In genomic region chr5:24729797-24730487, GRCm38 (mm10) we compare ENCODE assay signal across 7 mouse cellular contexts. TPM values are rescaled to one million over a fixed set of nuclear protein-coding genes. Genes with fewer than 3 reads are reported as not detected.
DNase-seq lines count a peak whose midpoint lies in the region; ATAC-seq and TF ChIP-seq lines count a peak whose summit lies in the region.

No protein-coding gene starts in this region.

- no peak overlapping the region for H3K27ac ChIP-seq in thymus, adult 2 months (ENCODE audit: control insufficient read depth, insufficient read depth, low read length)
- H3K27ac ChIP-seq in heart, embryonic 15.5 days: peak overlapping the region; percentile 26; the same call in 1 of the 2 replicates
- no peak overlapping the region for H3K27ac ChIP-seq in liver, postnatal 0 days (ENCODE audit: low read depth)

- H3K4me1 ChIP-seq in thymus, adult 2 months (replicated peaks; ENCODE audit: control insufficient read depth, insufficient read depth, low read length): peaks cover 22% of the 10 kb centered on the region
- peaks cover 49% of the 10 kb centered on the region for H3K4me1 ChIP-seq in heart, embryonic 15.5 days (replicated peaks)
- H3K4me1 ChIP-seq in liver, postnatal 0 days (ENCODE audit: insufficient read depth): peaks cover 9% of the 10 kb centered on the region

- ATAC-seq in heart, embryonic 15.5 days (replicated peaks; ENCODE audit: insufficient number of reproducible peaks, insufficient read depth, low FRiP score, low read depth): 0 out of 2 replicates have a peak, but pooled peaks have one; percentile 14
- no peak for ATAC-seq in liver, postnatal 0 days

- no peaks in the 10 kb centered on the region for H3K36me3 ChIP-seq in thymus, adult 2 months (ENCODE audit: control insufficient read depth, insufficient read depth, low read length)
- H3K36me3 ChIP-seq in heart, embryonic 15.5 days: no peaks in the 10 kb centered on the region
- no peaks in the 10 kb centered on the region for H3K36me3 ChIP-seq in liver, postnatal 0 days (replicated peaks; ENCODE audit: insufficient read depth, low read length)

- DNase-seq in thymus, adult 2 months: no peak
- DNase-seq in thymus, postnatal 0 days (ENCODE audit: low spot score): no peak
- DNase-seq in liver, postnatal 0 days: no peak
- no peak for DNase-seq in ovary, postnatal 10 days (ENCODE audit: low spot score)
- DNase-seq in natural killer cell, adult 2 months (ENCODE audit: low spot score in 2 of 2): no peak
- no peak for DNase-seq in left cerebral cortex, adult 18-20 months (ENCODE audit: low spot score in 2 of 2)

- H3K4me2 ChIP-seq in heart, embryonic 15.5 days: peak overlapping the region; percentile 88
- H3K4me2 ChIP-seq in liver, postnatal 0 days (ENCODE audit: low read depth, low read length): peak overlapping the region; percentile 63

- peak overlapping the region; percentile 56 for H3K9ac ChIP-seq in heart, embryonic 15.5 days
- H3K9ac ChIP-seq in liver, postnatal 0 days (replicated peaks): 0 out of 2 replicates have a peak overlapping the region, but pooled peaks have one; percentile 26

- no peaks in the 10 kb centered on the region for H3K9me3 ChIP-seq in heart, embryonic 15.5 days (replicated peaks)
- no peaks in the 10 kb centered on the region for H3K9me3 ChIP-seq in liver, postnatal 0 days (ENCODE audit: low read length)

- no peak for TF ChIP-seq CTCF in thymus, adult 2 months (IDR thresholded peaks at IDR 0.05; ENCODE audit: borderline replicate concordance, control insufficient read depth, extremely low read depth, insufficient read depth, low read length, poor library complexity)
- TF ChIP-seq CTCF in liver, postnatal 0 days (IDR thresholded peaks at IDR 0.05; ENCODE audit: low read depth): no peak

- 7% methylated on average over 49 of the region's 49 CpGs for WGBS in thymus, adult 2 months
- WGBS in heart, embryonic 15.5 days: 3% methylated on average over 49 of the region's 49 CpGs
- WGBS in liver, postnatal 0 days (ENCODE audit: insufficient replicate concordance): 4% methylated on average over 47 of the region's 49 CpGs

- peaks cover 12% of the 10 kb centered on the region for H3K27me3 ChIP-seq in thymus, adult 2 months (ENCODE audit: control insufficient read depth, insufficient read depth, low read length)
- H3K27me3 ChIP-seq in heart, embryonic 15.5 days: peaks cover 28% of the 10 kb centered on the region
- peaks cover 29% of the 10 kb centered on the region for H3K27me3 ChIP-seq in liver, postnatal 0 days (ENCODE audit: insufficient read depth, low read length)

- peak overlapping the region; percentile 29 for H3K4me3 ChIP-seq in thymus, adult 2 months (ENCODE audit: control insufficient read depth, insufficient read depth, low read length)
- peak overlapping the region; percentile 53 for H3K4me3 ChIP-seq in heart, embryonic 15.5 days
- peak overlapping the region; percentile 41 for H3K4me3 ChIP-seq in liver, postnatal 0 days (ENCODE audit: low read depth, low read length)

- no peak for TF ChIP-seq EP300 in liver, postnatal 0 days (IDR thresholded peaks at IDR 0.05; ENCODE audit: low read depth)

- no peak for TF ChIP-seq POLR2A in thymus, adult 2 months (IDR thresholded peaks at IDR 0.05; ENCODE audit: control insufficient read depth, extremely low read depth, insufficient read depth, low read length, poor library complexity)

RNA-seq across cellular contexts. Expression of gene Wdr86, which starts 0.6 kb away (rescaled TPM):
- polyA plus RNA-seq in thymus, adult 2 months (2012; rRNA removed): 5.7 and 6.8 TPM in 2 replicates
- 2.0 and 2.4 TPM in 2 replicates for polyA plus RNA-seq in thymus, postnatal 0 days (2015; fragmentation: Nextera tagmentation; extraction: Ambion mirVana)
- 4.6 and 8.1 TPM in 2 replicates for polyA plus RNA-seq in heart, embryonic 15.5 days (2015; fragmentation: Nextera tagmentation; extraction: Ambion mirVana)
- polyA plus RNA-seq in liver, postnatal 0 days (2015; fragmentation: Nextera tagmentation; extraction: Ambion mirVana): 1.4 and 1.6 TPM in 2 replicates
- total RNA-seq in left cerebral cortex, adult 18-20 months (2021): 1 to 10 TPM in 1 of 2 experiments, under 1 TPM in 1; 0.56 to 1.0 TPM

RNA-seq across cellular contexts. Expression of gene Crygn, which starts 27.9 kb away (rescaled TPM):
- 0.43 TPM in 1 of 2 replicates, not detected in the other for polyA plus RNA-seq in thymus, adult 2 months (2012; rRNA removed)
- 1.1 and 4.1 TPM in 2 replicates for polyA plus RNA-seq in thymus, postnatal 0 days (2015; fragmentation: Nextera tagmentation; extraction: Ambion mirVana)
- 2.5 TPM in 1 of 2 replicates, not detected in the other for polyA plus RNA-seq in heart, embryonic 15.5 days (2015; fragmentation: Nextera tagmentation; extraction: Ambion mirVana)
- polyA plus RNA-seq in liver, postnatal 0 days (2015; fragmentation: Nextera tagmentation; extraction: Ambion mirVana): 1.4 and 1.6 TPM in 2 replicates
- not detected for total RNA-seq in left cerebral cortex, adult 18-20 months (2021)

RNA-seq across cellular contexts. Expression of gene Nub1, which starts 44.6 kb away (rescaled TPM):
- 70.5 and 75.4 TPM in 2 replicates for polyA plus RNA-seq in thymus, adult 2 months (2012; rRNA removed)
- polyA plus RNA-seq in thymus, postnatal 0 days (2015; fragmentation: Nextera tagmentation; extraction: Ambion mirVana): 43.4 and 46.3 TPM in 2 replicates
- 21.6 and 28.2 TPM in 2 replicates for polyA plus RNA-seq in heart, embryonic 15.5 days (2015; fragmentation: Nextera tagmentation; extraction: Ambion mirVana)
- 12.0 and 12.5 TPM in 2 replicates for polyA plus RNA-seq in liver, postnatal 0 days (2015; fragmentation: Nextera tagmentation; extraction: Ambion mirVana)
- total RNA-seq in left cerebral cortex, adult 18-20 months (2021): 10 to 100 TPM; 78.7 to 84.1 TPM
